In genomic region chr1:152702920-152703319, GRCm38 (mm10) we compare ENCODE assay signal across 10 mouse cellular contexts. TPM values are rescaled to one million over a fixed set of nuclear protein-coding genes. Genes with fewer than 3 reads are reported as not detected.
A peak's percentile ranks its signal among the peaks of the same experiment; 100 is the strongest.
DNase-seq lines count a peak whose midpoint lies in the region; ATAC-seq lines count a peak whose summit lies in the region.
"Had no signal": no experiment of that assay in that cellular context is flagged by ENCODE, and none has a peak within 500 bp of the region (broad histone marks: within the 10 kb centered on the region; RNA-seq: fewer than 3 reads in every experiment).

No protein-coding gene starts in this region.

- H3K9me3 ChIP-seq in kidney, embryonic 15.5 days (replicated peaks) = no peaks in the 10 kb centered on the region
- no peaks in the 10 kb centered on the region for H3K9me3 ChIP-seq in forebrain, embryonic 16.5 days (ENCODE audit: control insufficient read depth, low read length)
- H3K9me3 ChIP-seq in heart, embryonic 12.5 days (replicated peaks) = no peaks in the 10 kb centered on the region
- H3K9me3 ChIP-seq in midbrain, embryonic 14.5 days (ENCODE audit: control insufficient read depth, low read length) = no peaks in the 10 kb centered on the region
- H3K9me3 ChIP-seq in liver, embryonic 11.5 days (ENCODE audit: control insufficient read depth, low read length) = no peaks in the 10 kb centered on the region

- H3K4me1 ChIP-seq in kidney, embryonic 15.5 days = peaks cover 14% of the 10 kb centered on the region; the same call in 1 of the 2 replicates
- H3K4me1 ChIP-seq in forebrain, embryonic 16.5 days (replicated peaks; ENCODE audit: control insufficient read depth, insufficient read depth, low read length) = peaks cover 5% of the 10 kb centered on the region; the same call in 1 of the 2 replicates
- peaks cover 22% of the 10 kb centered on the region for H3K4me1 ChIP-seq in heart, embryonic 12.5 days (replicated peaks)
- H3K4me1 ChIP-seq in midbrain, embryonic 14.5 days (ENCODE audit: control insufficient read depth, insufficient read depth, low read length) = peaks cover 3% of the 10 kb centered on the region; the same call in 1 of the 2 replicates
- H3K4me1 ChIP-seq in liver, embryonic 11.5 days (replicated peaks; ENCODE audit: control insufficient read depth, insufficient read depth, low read length) = no peaks in the 10 kb centered on the region; the same call in 1 of the 2 replicates

- H3K4me2 ChIP-seq in kidney, embryonic 15.5 days = no peak overlapping the region
- no peak overlapping the region for H3K4me2 ChIP-seq in forebrain, embryonic 16.5 days (ENCODE audit: low read length)
- H3K4me2 ChIP-seq in heart, embryonic 12.5 days = peak overlapping the region; percentile 23
- H3K4me2 ChIP-seq in midbrain, embryonic 14.5 days (ENCODE audit: low read length) = no peak overlapping the region
- H3K4me2 ChIP-seq in liver, embryonic 11.5 days = no peak overlapping the region

- no peak for DNase-seq in kidney, adult 11 months
- DNase-seq in midbrain, embryonic 14.5 days = peak; percentile 26
- no peak for DNase-seq in ovary, postnatal 36 days (ENCODE audit: low spot score)
- no peak for DNase-seq in left cerebral cortex, adult 11 months (ENCODE audit: low spot score)
- no peak for DNase-seq in liver, embryonic 11.5 days (ENCODE audit: low spot score)
- DNase-seq: cerebellum, adult 11 months; thymus, adult 2 months had no signal

- H3K4me3 ChIP-seq in kidney, embryonic 15.5 days (replicated peaks) = no peak overlapping the region
- H3K4me3 ChIP-seq in forebrain, embryonic 16.5 days (replicated peaks; ENCODE audit: low read length) = no peak overlapping the region
- H3K4me3 ChIP-seq in heart, embryonic 12.5 days = no peak overlapping the region
- no peak overlapping the region for H3K4me3 ChIP-seq in midbrain, embryonic 14.5 days (replicated peaks; ENCODE audit: low read depth, low read length)
- H3K4me3 ChIP-seq in liver, embryonic 11.5 days (ENCODE audit: low read depth, low read length) = no peak overlapping the region

- H3K27me3 ChIP-seq in kidney, embryonic 15.5 days = no peaks in the 10 kb centered on the region
- H3K27me3 ChIP-seq in forebrain, embryonic 16.5 days (replicated peaks; ENCODE audit: control insufficient read depth, insufficient read depth, low read length) = no peaks in the 10 kb centered on the region
- H3K27me3 ChIP-seq in heart, embryonic 12.5 days (replicated peaks) = no peaks in the 10 kb centered on the region
- no peaks in the 10 kb centered on the region for H3K27me3 ChIP-seq in midbrain, embryonic 14.5 days (ENCODE audit: control insufficient read depth, insufficient read depth, low read length)
- H3K27me3 ChIP-seq in liver, embryonic 11.5 days (replicated peaks; ENCODE audit: control insufficient read depth, insufficient read depth, low read length) = no peaks in the 10 kb centered on the region

- H3K27ac ChIP-seq in kidney, embryonic 15.5 days = no peak overlapping the region
- no peak overlapping the region for H3K27ac ChIP-seq in forebrain, embryonic 16.5 days (ENCODE audit: low read length)
- H3K27ac ChIP-seq in heart, embryonic 12.5 days (ENCODE audit: poor library complexity, severe bottlenecking) = peak overlapping the region; percentile 82
- H3K27ac ChIP-seq in midbrain, embryonic 14.5 days (replicated peaks; ENCODE audit: low read depth, low read length) = no peak overlapping the region
- H3K27ac ChIP-seq in liver, embryonic 11.5 days (ENCODE audit: low read depth, low read length) = no peak overlapping the region

- no peaks in the 10 kb centered on the region for H3K36me3 ChIP-seq in kidney, embryonic 15.5 days
- H3K36me3 ChIP-seq in forebrain, embryonic 16.5 days (ENCODE audit: control insufficient read depth, insufficient read depth) = no peaks in the 10 kb centered on the region
- H3K36me3 ChIP-seq in heart, embryonic 12.5 days = no peaks in the 10 kb centered on the region
- no peaks in the 10 kb centered on the region for H3K36me3 ChIP-seq in midbrain, embryonic 14.5 days (ENCODE audit: control insufficient read depth, insufficient read depth, low read length)
- H3K36me3 ChIP-seq in liver, embryonic 11.5 days (ENCODE audit: control insufficient read depth, insufficient read depth, low read length) = no peaks in the 10 kb centered on the region

- H3K9ac ChIP-seq in kidney, embryonic 15.5 days = no peak overlapping the region
- H3K9ac ChIP-seq in forebrain, embryonic 16.5 days (replicated peaks; ENCODE audit: low read depth, low read length) = no peak overlapping the region
- H3K9ac ChIP-seq in heart, embryonic 12.5 days = peak overlapping the region; percentile 38; the same call in 1 of the 2 replicates
- H3K9ac ChIP-seq in midbrain, embryonic 14.5 days (replicated peaks; ENCODE audit: low read length) = no peak overlapping the region
- no peak overlapping the region for H3K9ac ChIP-seq in liver, embryonic 11.5 days (ENCODE audit: low read depth, low read length)

- 31% methylated on average over 6 of the region's 6 CpGs for WGBS in kidney, embryonic 15.5 days
- 32% methylated on average over 6 of the region's 6 CpGs for WGBS in forebrain, embryonic 16.5 days
- WGBS in heart, embryonic 12.5 days = 9% methylated on average over 6 of the region's 6 CpGs
- WGBS in midbrain, embryonic 14.5 days = 24% methylated on average over 6 of the region's 6 CpGs
- WGBS in liver, embryonic 11.5 days = 47% methylated on average over 6 of the region's 6 CpGs

- ATAC-seq in kidney, embryonic 15.5 days (replicated peaks; ENCODE audit: low FRiP score) = peak; percentile 62; the same call in 1 of the 2 replicates
- peak; percentile 45; the same call in 1 of the 2 replicates for ATAC-seq in forebrain, embryonic 16.5 days
- ATAC-seq in heart, embryonic 12.5 days (ENCODE audit: insufficient number of reproducible peaks, low FRiP score) = peak; percentile 84
- ATAC-seq in midbrain, embryonic 14.5 days (ENCODE audit: low FRiP score, low TSS enrichment) = no peak
- ATAC-seq in liver, embryonic 11.5 days (replicated peaks; ENCODE audit: low FRiP score) = no peak

RNA-seq across cellular contexts. Expression of gene Apobec4, which starts 47.4 kb away (rescaled TPM):
- not detected in 2 replicates for polyA plus RNA-seq in kidney, embryonic 15.5 days (2015; fragmentation: Nextera tagmentation; extraction: Ambion mirVana)
- polyA plus RNA-seq in forebrain, embryonic 16.5 days (2015; fragmentation: Nextera tagmentation; extraction: Ambion mirVana) = 0.26 and 0.27 TPM in 2 replicates
- polyA plus RNA-seq in heart, embryonic 12.5 days (2016; fragmentation: Nextera tagmentation; extraction: Ambion mirVana) = not detected in 2 replicates
- polyA plus RNA-seq in midbrain, embryonic 14.5 days (2014; fragmentation: Nextera tagmentation; extraction: Ambion mirVana) = not detected in 2 replicates
- polyA plus RNA-seq in liver, embryonic 11.5 days (2014; fragmentation: Nextera tagmentation; extraction: Ambion mirVana) = not detected in 2 replicates
- polyA plus RNA-seq: thymus, adult 2 months had no signal

Comparison
In these comparisons a context has a peak if more than half of its experiments do, and no peak if none do; other contexts are left out.
1. ATAC-seq: peak in kidney, embryonic 15.5 days (single experiment), forebrain, embryonic 16.5 days (single experiment) and heart, embryonic 12.5 days (single experiment); none in midbrain, embryonic 14.5 days (single experiment) and liver, embryonic 11.5 days (single experiment).